Mouse (Mus musculus) G1E (cell line): ENCODE data around the gene Cnot2.

Experiments
- CTCF ChIP-seq: IDR thresholded peaks from 2 replicates; pipeline ENCODE4 v1.5.1; 2012; ENCODE audit warnings: low read depth, low read length, inconsistent platforms, mixed read lengths
- GATA1 ChIP-seq: IDR thresholded peaks from 2 replicates; pipeline ENCODE4 v1.6.1; 2012; ENCODE audit warnings: borderline replicate concordance, low read length, inconsistent platforms, mixed read lengths
- TAL1 ChIP-seq: conservative IDR thresholded peaks from 2 replicates; pipeline ENCODE4 v1.6.1; 2012; ENCODE audit warnings: low read depth, low read length, inconsistent platforms, mixed read lengths

DNA sequence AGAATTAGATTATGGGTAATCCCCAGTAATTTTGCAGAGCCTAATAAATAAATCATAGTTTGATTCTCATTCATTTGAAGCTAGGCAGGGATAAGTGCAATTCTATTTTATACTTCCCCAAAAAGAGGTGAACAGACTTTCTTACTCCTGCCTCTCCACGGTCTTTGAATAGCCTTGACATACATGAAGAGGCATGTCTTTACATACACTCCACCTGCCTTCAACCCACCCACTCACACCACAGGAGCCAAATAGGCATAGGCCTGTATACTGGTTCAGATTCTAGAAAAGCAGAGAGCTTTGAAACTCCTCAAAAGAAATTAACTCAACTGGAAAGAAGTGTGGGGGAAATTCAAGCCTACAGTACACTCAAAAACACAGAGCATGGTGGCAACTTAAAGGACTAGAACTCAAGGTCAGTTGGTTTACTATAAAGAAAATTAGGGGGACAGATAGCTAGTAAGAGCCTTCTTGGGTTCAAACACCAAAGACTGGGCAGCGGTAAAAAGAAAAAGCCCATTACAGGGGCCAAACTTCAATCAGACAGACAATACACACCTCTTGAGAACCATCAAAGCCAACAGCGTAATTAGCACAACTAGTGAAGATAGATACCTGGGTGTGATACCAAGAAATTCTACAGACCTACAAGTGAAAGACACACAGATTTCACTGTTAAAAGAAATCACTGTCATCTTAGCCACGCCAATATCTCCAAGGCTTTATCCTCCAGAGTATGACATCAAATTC, 18.4 kb downstream of the Cnot2 start:
- TF ChIP-seq GATA1 (no peak), TAL1 (no peak), CTCF (no peak)
